Mouse (Mus musculus): Measurements from ENCODE around the gene Robo4. TPM values are rescaled to one million over a fixed set of nuclear protein-coding genes. Genes with fewer than 3 reads are reported as not detected.
A peak's percentile ranks its signal among the peaks of the same experiment; 100 is the strongest.

Gene Robo4
- polyA plus RNA-seq, 1 experiment from 2014 or later = 2.5 TPM

- Histone ChIP-seq H3K4me1 (ENCODE audit: control insufficient read depth, insufficient read depth, low read length) (no peaks in the 10 kb centered on the region), H3K9me3 (replicated peaks; ENCODE audit: control insufficient read depth, low read length) (no peaks in the 10 kb centered on the region), H3K36me3 (ENCODE audit: control insufficient read depth, insufficient read depth, low read length) (no peaks in the 10 kb centered on the region), H3K27ac (ENCODE audit: low read depth, low read length) (no peak overlapping the region), H3K9ac (ENCODE audit: low read depth, low read length) (no peak overlapping the region), H3K27me3 (ENCODE audit: control insufficient read depth, insufficient read depth, low read length) (0 out of 2 replicates have a peak, but pooled peaks cover 4% of the 10 kb centered on the region), H3K4me2 (no peak overlapping the region), H3K4me3 (ENCODE audit: low read depth, low read length) (no peak overlapping the region)
- no peak for ATAC-seq (replicated peaks; ENCODE audit: insufficient number of reproducible peaks, low FRiP score, low TSS enrichment)
- 64% methylated on average over 8 of the region's 8 CpGs for WGBS (ENCODE audit: insufficient replicate concordance)
These were observed 8.2 kb downstream of the Robo4 start for GRCm38 (mm10) chr9:37409698-37410445.

DNA sequence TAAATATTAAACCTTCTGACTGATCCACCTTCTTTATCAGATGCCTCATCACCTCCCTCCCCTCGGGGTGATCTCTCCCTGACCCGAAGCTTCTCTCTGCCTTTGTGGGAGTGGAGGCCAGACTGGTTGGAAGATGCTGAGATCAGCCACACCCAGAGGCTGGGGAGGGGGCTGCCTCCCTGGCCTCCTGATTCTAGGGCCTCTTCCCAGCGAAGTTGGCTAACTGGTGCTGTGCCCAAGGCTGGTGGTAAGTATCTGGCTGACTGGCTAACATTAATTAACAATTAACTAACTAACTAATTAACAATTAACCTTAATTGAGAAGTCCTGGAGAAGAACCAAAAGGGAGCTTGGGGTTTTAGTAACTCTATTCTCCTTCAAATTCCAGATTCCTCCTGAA is 11.3 kb downstream of the Robo4 start:
- no peaks in the 10 kb centered on the region for H3K9me3 ChIP-seq (replicated peaks; ENCODE audit: control insufficient read depth, low read length)
- no peak overlapping the region for H3K9ac ChIP-seq (ENCODE audit: low read depth, low read length)
- H3K36me3 ChIP-seq (ENCODE audit: control insufficient read depth, insufficient read depth, low read length) = no peaks in the 10 kb centered on the region
- no peak overlapping the region for H3K27ac ChIP-seq (ENCODE audit: low read depth, low read length)
- WGBS (ENCODE audit: insufficient replicate concordance) = 52% methylated on average over 3 of the region's 3 CpGs
- H3K4me1 ChIP-seq (ENCODE audit: control insufficient read depth, insufficient read depth, low read length) = no peaks in the 10 kb centered on the region
- H3K4me2 ChIP-seq = no peak overlapping the region
- no peak for ATAC-seq (replicated peaks; ENCODE audit: insufficient number of reproducible peaks, low FRiP score, low TSS enrichment)
- 0 out of 2 replicates have a peak, but pooled peaks cover 2% of the 10 kb centered on the region for H3K27me3 ChIP-seq (ENCODE audit: control insufficient read depth, insufficient read depth, low read length)
- no peak overlapping the region for H3K4me3 ChIP-seq (ENCODE audit: low read depth, low read length)

DNA sequence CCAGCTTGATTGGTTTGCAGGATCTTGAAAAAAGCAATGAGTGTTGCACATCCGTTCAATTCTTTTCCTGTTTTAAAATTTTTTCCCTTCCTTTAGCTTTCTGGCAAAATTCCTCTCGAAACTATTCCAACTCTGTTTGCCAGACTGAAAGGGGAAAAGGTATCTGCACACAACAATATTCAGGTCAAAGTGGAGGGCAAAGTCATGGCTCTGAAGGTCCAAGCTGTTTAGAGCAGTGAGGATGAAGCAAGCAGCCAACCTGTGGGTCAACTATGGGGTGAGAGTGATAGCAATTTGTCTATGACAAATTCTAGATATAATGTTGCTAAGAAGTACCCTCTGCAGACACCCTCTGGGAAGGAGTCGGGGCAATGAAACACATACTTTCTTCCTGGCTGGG is 13.0 kb downstream of the Robo4 start:
- Histone ChIP-seq H3K4me1 (ENCODE audit: control insufficient read depth, insufficient read depth, low read length) (no peaks in the 10 kb centered on the region), H3K27me3 (ENCODE audit: control insufficient read depth, insufficient read depth, low read length) (no peaks in the 10 kb centered on the region; the same call in 1 of the 2 replicates), H3K9ac (ENCODE audit: low read depth, low read length) (no peak overlapping the region), H3K4me3 (ENCODE audit: low read depth, low read length) (no peak overlapping the region), H3K9me3 (replicated peaks; ENCODE audit: control insufficient read depth, low read length) (no peaks in the 10 kb centered on the region), H3K36me3 (ENCODE audit: control insufficient read depth, insufficient read depth, low read length) (no peaks in the 10 kb centered on the region), H3K27ac (ENCODE audit: low read depth, low read length) (no peak overlapping the region), H3K4me2 (no peak overlapping the region)
- 73% methylated on average over 3 of the region's 3 CpGs for WGBS (ENCODE audit: insufficient replicate concordance)
- ATAC-seq (replicated peaks; ENCODE audit: insufficient number of reproducible peaks, low FRiP score, low TSS enrichment) = no peak

GRCm38 (mm10) chr9:37418791-37419190 is 17.1 kb downstream of the Robo4 start:
- H3K36me3 ChIP-seq (ENCODE audit: control insufficient read depth, insufficient read depth, low read length) = no peaks in the 10 kb centered on the region
- no peak overlapping the region for H3K9ac ChIP-seq (ENCODE audit: low read depth, low read length)
- WGBS (ENCODE audit: insufficient replicate concordance) = 65% methylated on average over 4 of the region's 4 CpGs
- H3K27me3 ChIP-seq (ENCODE audit: control insufficient read depth, insufficient read depth, low read length) = peaks cover 6% of the 10 kb centered on the region; the same call in 1 of the 2 replicates
- no peak for ATAC-seq (replicated peaks; ENCODE audit: insufficient number of reproducible peaks, low FRiP score, low TSS enrichment)
- no peak overlapping the region for H3K4me2 ChIP-seq
- H3K4me3 ChIP-seq (ENCODE audit: low read depth, low read length) = no peak overlapping the region
- no peaks in the 10 kb centered on the region for H3K4me1 ChIP-seq (ENCODE audit: control insufficient read depth, insufficient read depth, low read length)
- no peak overlapping the region for H3K27ac ChIP-seq (ENCODE audit: low read depth, low read length)
- H3K9me3 ChIP-seq (replicated peaks; ENCODE audit: control insufficient read depth, low read length) = no peaks in the 10 kb centered on the region

DNA sequence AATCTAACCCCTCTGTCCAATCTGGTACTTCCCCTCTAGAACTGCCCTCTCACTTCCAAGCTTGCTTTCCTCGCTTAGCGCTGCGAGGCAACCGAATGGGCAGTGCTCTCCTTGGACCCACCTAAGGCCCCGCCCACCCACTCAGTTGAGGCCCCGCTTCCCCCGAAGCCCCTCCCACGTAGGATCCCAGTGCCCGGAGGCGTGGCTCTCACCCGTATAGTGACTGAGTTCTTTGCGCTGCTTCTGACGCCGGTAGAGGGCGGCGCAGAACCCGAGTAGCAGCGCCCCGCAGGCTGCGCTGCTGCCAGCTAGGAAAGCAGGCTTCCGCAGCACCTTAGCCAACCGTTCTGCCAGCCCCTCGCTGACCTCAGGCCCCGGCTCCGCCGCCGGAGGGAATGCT is 19.0 kb downstream of the Robo4 start:
- no peaks in the 10 kb centered on the region for H3K36me3 ChIP-seq (ENCODE audit: control insufficient read depth, insufficient read depth, low read length)
- H3K9me3 ChIP-seq (replicated peaks; ENCODE audit: control insufficient read depth, low read length) = no peaks in the 10 kb centered on the region
- no peak overlapping the region for H3K9ac ChIP-seq (ENCODE audit: low read depth, low read length)
- under 1% methylated on average over 27 of the region's 27 CpGs for WGBS (ENCODE audit: insufficient replicate concordance)
- peak overlapping the region; percentile 57 for H3K4me2 ChIP-seq
- ATAC-seq (replicated peaks; ENCODE audit: insufficient number of reproducible peaks, low FRiP score, low TSS enrichment) = peak; percentile 75
- H3K4me1 ChIP-seq (ENCODE audit: control insufficient read depth, insufficient read depth, low read length) = no peaks in the 10 kb centered on the region
- no peak overlapping the region for H3K27ac ChIP-seq (ENCODE audit: low read depth, low read length)
- peaks cover 6% of the 10 kb centered on the region; the same call in 1 of the 2 replicates for H3K27me3 ChIP-seq (ENCODE audit: control insufficient read depth, insufficient read depth, low read length)
- peak overlapping the region; percentile 20; the same call in 1 of the 2 replicates for H3K4me3 ChIP-seq (ENCODE audit: low read depth, low read length)

GRCm38 (mm10) chr9:37421239-37421638 is 19.5 kb downstream of the Robo4 start:
- Histone ChIP-seq H3K9me3 (replicated peaks; ENCODE audit: control insufficient read depth, low read length) (no peaks in the 10 kb centered on the region), H3K4me1 (ENCODE audit: control insufficient read depth, insufficient read depth, low read length) (no peaks in the 10 kb centered on the region), H3K9ac (ENCODE audit: low read depth, low read length) (no peak overlapping the region), H3K4me2 (peak overlapping the region; percentile 57), H3K36me3 (ENCODE audit: control insufficient read depth, insufficient read depth, low read length) (no peaks in the 10 kb centered on the region), H3K27ac (ENCODE audit: low read depth, low read length) (no peak overlapping the region), H3K4me3 (ENCODE audit: low read depth, low read length) (no peak overlapping the region), H3K27me3 (ENCODE audit: control insufficient read depth, insufficient read depth, low read length) (peaks cover 6% of the 10 kb centered on the region; the same call in 1 of the 2 replicates)
- 25% methylated on average over 12 of the region's 12 CpGs for WGBS (ENCODE audit: insufficient replicate concordance)
- ATAC-seq (replicated peaks; ENCODE audit: insufficient number of reproducible peaks, low FRiP score, low TSS enrichment) = 0 out of 2 replicates have a peak, but pooled peaks have one; percentile 9

DNA sequence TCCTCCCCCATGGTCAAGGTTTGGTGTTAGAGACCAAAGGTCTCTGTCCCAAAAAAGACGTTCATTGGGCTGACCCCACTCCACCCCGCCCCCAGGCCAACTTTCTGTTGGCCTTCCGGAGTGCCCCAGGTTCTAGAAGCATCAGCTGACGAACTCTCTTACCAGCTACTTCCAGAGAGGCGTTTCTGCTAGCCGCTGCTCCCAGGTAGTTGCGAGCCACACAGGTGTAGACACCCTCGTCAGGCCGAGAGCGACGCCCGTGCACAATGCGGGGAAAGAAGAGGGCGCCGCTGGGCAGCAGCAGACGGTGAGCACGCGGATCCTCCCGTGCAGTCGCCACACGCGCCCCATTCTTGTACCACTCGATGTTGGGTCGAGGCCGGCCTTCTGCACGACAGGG is 27.6 kb downstream of the Robo4 start:
- H3K27ac ChIP-seq (ENCODE audit: low read depth, low read length) = no peak overlapping the region
- no peak for ATAC-seq (replicated peaks; ENCODE audit: insufficient number of reproducible peaks, low FRiP score, low TSS enrichment)
- H3K4me1 ChIP-seq (ENCODE audit: control insufficient read depth, insufficient read depth, low read length) = peaks cover 11% of the 10 kb centered on the region
- H3K4me2 ChIP-seq = no peak overlapping the region
- peaks cover 60% of the 10 kb centered on the region for H3K27me3 ChIP-seq (ENCODE audit: control insufficient read depth, insufficient read depth, low read length)
- no peaks in the 10 kb centered on the region for H3K36me3 ChIP-seq (ENCODE audit: control insufficient read depth, insufficient read depth, low read length)
- no peak overlapping the region for H3K4me3 ChIP-seq (ENCODE audit: low read depth, low read length)
- no peaks in the 10 kb centered on the region for H3K9me3 ChIP-seq (replicated peaks; ENCODE audit: control insufficient read depth, low read length)
- WGBS (ENCODE audit: insufficient replicate concordance) = 22% methylated on average over 26 of the region's 26 CpGs
- no peak overlapping the region for H3K9ac ChIP-seq (ENCODE audit: low read depth, low read length)

DNA sequence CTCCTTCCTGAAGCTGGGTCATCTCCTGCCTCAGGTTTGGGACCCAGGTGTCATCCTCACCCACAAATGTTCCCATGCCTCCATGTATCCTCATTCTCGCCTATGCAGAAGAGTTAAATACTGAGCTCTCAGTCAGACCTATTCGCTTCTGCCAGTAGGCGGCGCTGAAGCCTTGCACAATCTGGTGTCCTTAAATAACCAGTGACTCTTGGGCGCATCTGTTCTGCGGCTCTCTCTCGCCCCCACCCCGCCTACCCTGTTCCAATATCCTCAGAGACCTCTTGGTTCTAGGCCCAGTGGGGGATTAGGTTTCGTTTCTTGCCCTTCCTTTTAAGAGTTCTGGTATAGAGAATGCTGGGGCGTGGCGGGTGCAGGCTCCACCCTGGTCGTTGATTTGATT is 28.9 kb downstream of the Robo4 start:
- Histone ChIP-seq H3K4me2 (peak overlapping the region; percentile 31), H3K9ac (ENCODE audit: low read depth, low read length) (no peak overlapping the region), H3K36me3 (ENCODE audit: control insufficient read depth, insufficient read depth, low read length) (no peaks in the 10 kb centered on the region), H3K27ac (ENCODE audit: low read depth, low read length) (no peak overlapping the region), H3K4me1 (ENCODE audit: control insufficient read depth, insufficient read depth, low read length) (peaks cover 11% of the 10 kb centered on the region), H3K9me3 (replicated peaks; ENCODE audit: control insufficient read depth, low read length) (no peaks in the 10 kb centered on the region), H3K27me3 (ENCODE audit: control insufficient read depth, insufficient read depth, low read length) (peaks cover 72% of the 10 kb centered on the region), H3K4me3 (ENCODE audit: low read depth, low read length) (no peak overlapping the region)
- WGBS (ENCODE audit: insufficient replicate concordance) = 2% methylated on average over 12 of the region's 12 CpGs
- ATAC-seq (replicated peaks; ENCODE audit: insufficient number of reproducible peaks, low FRiP score, low TSS enrichment) = no peak
